Mouse (Mus musculus) spleen, postnatal 0 days (tissue): Measurements from ENCODE around the gene Omd. TPM values are rescaled to one million over a fixed set of nuclear protein-coding genes. Genes with fewer than 3 reads are reported as not detected.

Source experiments
- polyA plus RNA-seq: library from polyadenylated mRNA; unstranded; fragments of >200 nt; fragmentation: Nextera tagmentation; extraction: Ambion mirVana; gene quantifications from 2 replicates; pipeline ENCODE4 v1.2.1, GENCODE M21; 2015

Gene Omd
- 1.5 and 2.8 TPM in 2 replicates for polyA plus RNA-seq

DNA sequence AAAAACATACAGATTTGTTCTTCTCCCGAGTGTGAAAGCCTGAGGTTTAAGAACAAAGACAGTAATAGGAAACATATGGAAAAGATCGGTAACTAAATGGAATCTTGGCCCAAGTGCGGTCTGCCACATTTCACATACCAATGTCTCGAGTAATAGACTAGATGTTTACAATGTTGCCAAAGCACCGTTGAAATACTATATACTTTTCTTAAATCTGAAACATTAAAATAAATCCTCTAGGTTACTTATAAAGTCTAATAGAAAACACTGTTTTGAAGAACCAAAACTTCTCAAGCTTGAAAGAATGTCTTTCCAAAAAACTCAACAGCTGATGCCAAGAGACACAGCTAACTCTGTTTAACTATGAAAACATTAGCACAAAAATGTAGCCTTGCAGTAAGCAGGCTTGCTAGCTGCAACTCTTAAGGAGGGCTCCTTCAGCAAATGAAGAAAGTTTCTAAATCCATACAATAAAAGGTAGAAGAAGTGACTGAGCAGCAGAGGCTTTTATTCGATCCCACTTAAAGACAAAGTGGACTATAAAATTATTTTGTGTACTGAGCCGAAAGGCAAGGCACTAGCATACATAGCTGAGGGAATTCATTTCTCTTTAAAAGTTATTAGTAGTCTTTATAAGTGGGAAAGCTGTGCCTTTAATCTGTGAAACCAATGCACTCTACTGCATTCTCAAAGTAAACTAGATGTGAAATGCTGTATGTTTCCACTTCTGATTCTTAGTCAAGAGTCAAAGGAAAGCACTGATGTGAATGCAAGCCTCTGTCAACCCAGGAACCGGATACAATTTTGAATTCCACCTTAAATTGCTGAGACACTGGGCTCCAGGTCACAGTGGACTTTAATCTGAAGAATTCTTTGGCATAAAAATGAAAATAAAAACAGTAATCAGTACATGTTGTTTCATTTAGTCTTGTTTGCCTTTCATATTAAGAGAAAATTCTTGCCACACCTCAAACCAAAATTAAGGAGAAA, at the start of gene Omd:
Gene Omd, plus strand, starts transcription at position 922 of the 990 bp plus-strand sequence.

DNA sequence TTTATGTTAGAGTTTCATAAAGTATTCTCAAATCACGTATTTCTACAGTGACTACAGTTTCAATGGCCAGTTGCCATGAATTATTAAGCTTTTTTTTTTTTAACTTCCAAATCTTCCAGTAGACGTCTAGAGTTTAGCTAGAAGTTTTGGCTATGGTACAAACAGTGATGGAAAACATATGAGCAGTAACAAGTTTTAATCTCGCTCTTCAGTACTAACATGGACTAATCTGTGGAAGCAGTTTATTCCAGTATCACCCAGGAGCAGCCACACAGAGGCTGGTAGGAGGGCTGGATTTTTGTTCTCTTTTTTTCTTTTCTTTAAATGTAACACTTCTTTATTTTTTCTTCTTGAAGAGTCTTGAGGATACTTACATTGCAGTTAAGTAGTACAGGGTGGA, 38.0 kb upstream of the Omd start, which contains the start of gene Aspn:
Gene Aspn, plus strand, starts transcription at position 165 of the 400 bp plus-strand sequence.

DNA sequence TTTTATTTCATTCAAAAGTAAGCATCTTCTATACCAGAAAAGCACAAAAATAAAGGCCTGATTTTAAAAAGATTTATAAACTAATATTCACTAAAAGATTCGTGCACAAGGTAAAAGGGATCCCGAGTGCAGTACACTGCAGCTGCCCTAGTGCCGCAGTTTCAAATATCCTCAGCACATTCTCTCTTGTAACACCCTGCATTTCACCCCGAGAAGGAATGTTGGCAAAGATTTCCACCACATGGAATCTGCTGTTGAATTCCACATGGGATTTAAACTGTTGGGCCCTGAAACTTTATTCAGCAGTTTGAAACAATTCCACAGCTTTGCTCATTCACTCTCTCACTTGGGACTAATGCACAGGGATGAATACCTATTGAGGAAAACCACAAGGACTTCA, 25.5 kb downstream of the Omd start, which contains the start of gene Ogn:
Gene Ogn, plus strand, starts transcription at position 333 of the 400 bp plus-strand sequence.

Other genes starting within 250 kb of the Omd start
- gene Bicd2, start 240.9 kb upstream of the Omd start, polyA plus RNA-seq, result 10.2 and 12.0 TPM in 2 replicates
- 6.1 and 7.4 TPM in 2 replicates for gene Ippk, start 161.2 kb upstream of the Omd start, polyA plus RNA-seq
- gene Tes3-ps, start 89.1 kb upstream of the Omd start, polyA plus RNA-seq, result 2.3 TPM in 2 replicates
- 0.79 and 1.2 TPM in 2 replicates for gene Ecm2, start 77.7 kb upstream of the Omd start, polyA plus RNA-seq
- 7.1 and 8.6 TPM in 2 replicates for gene Aspn, start 38.0 kb upstream of the Omd start, polyA plus RNA-seq
- gene Ogn, start 25.6 kb downstream of the Omd start, polyA plus RNA-seq, result 14.5 and 18.4 TPM in 2 replicates
- gene Cenpp, start 70.3 kb downstream of the Omd start, polyA plus RNA-seq, result 38.4 and 45.4 TPM in 2 replicates
- gene Nol8, start 70.6 kb downstream of the Omd start, polyA plus RNA-seq, result 13.4 and 14.1 TPM in 2 replicates
- 22.5 and 23.5 TPM in 2 replicates for gene Iars, start 99.6 kb downstream of the Omd start, polyA plus RNA-seq
- not detected in 2 replicates for gene Gm30302, start 216.5 kb downstream of the Omd start, polyA plus RNA-seq